Mouse (Mus musculus) lung, embryonic 16.5 days (tissue): ENCODE data around the gene Tbc1d10b. TPM values are rescaled to one million over a fixed set of nuclear protein-coding genes. Genes with fewer than 3 reads are reported as not detected.
"Not testable (repeated sequence)": the region's sequence is repeated elsewhere in the genome, so short reads cannot be mapped to it uniquely, and the experiment has no call there.

Source experiments
- ATAC-seq: fragments of 200-750 bp; cut with Nextera tagmentation; 2 replicates; pipeline ENCODE4 v1.8.0; 2017; ENCODE audit warnings: low read depth, mild to moderate bottlenecking, moderate library complexity
- H3K27ac ChIP-seq: fragments of 300-500 bp; sonication (generic); 2 replicates; pipeline ENCODE4 v1.5.1; 2014; ENCODE audit warnings: mild to moderate bottlenecking, control low read depth, low read length
- H3K27me3 ChIP-seq: fragments of 300-500 bp; sonication (generic); 2 replicates; pipeline ENCODE4 v1.6.1; 2014; ENCODE audit warnings: low read depth, low read length, mixed read lengths; ENCODE audit not compliant: control insufficient read depth, insufficient read depth
- H3K36me3 ChIP-seq: fragments of 300-500 bp; sonication (generic); 2 replicates; pipeline ENCODE4 v1.6.1; 2014; ENCODE audit warnings: low read length; ENCODE audit not compliant: control insufficient read depth, insufficient read depth
- H3K4me1 ChIP-seq: fragments of 300-500 bp; sonication (generic); replicated peaks from 2 replicates; pipeline ENCODE4 v1.6.1; 2014; ENCODE audit warnings: low read length, mixed read lengths; ENCODE audit not compliant: control insufficient read depth, insufficient read depth
- H3K4me2 ChIP-seq: fragments of 300-500 bp; sonication (generic); 2 replicates; pipeline ENCODE4 v1.6.1; 2014; ENCODE audit warnings: low read depth, low read length, control low read depth
- H3K4me3 ChIP-seq: fragments of 300-500 bp; sonication (generic); 2 replicates; pipeline ENCODE4 v1.5.1; 2014; ENCODE audit warnings: mild to moderate bottlenecking, low read length, control low read depth
- H3K9ac ChIP-seq: fragments of 300-500 bp; sonication (generic); 2 replicates; pipeline ENCODE4 v1.6.1; 2014; ENCODE audit warnings: low read length, control low read depth
- H3K9me3 ChIP-seq: fragments of 300-500 bp; sonication (generic); 2 replicates; pipeline ENCODE4 v1.6.1; 2016; ENCODE audit warnings: low read length; ENCODE audit not compliant: control insufficient read depth
- WGBS: fragments of 180-500 bp; shearing (Covaris S2); extraction: QIAGEN DNeasy Blood & Tissue Kit; methylation state at CpG from one replicate; pipeline ENCODE4 v1.1.7; 2014; 5-methylcytosine and 5-hydroxymethylcytosine counted together
- polyA plus RNA-seq: library from polyadenylated mRNA; unstranded; fragments of >200 nt; fragmentation: Nextera tagmentation; extraction: Ambion mirVana; gene quantifications from 2 replicates; pipeline ENCODE4 v1.2.1, GENCODE M21; 2015

Tbc1d10b gene
- polyA plus RNA-seq, 1 experiment from 2014 or later: 20.5 TPM

DNA sequence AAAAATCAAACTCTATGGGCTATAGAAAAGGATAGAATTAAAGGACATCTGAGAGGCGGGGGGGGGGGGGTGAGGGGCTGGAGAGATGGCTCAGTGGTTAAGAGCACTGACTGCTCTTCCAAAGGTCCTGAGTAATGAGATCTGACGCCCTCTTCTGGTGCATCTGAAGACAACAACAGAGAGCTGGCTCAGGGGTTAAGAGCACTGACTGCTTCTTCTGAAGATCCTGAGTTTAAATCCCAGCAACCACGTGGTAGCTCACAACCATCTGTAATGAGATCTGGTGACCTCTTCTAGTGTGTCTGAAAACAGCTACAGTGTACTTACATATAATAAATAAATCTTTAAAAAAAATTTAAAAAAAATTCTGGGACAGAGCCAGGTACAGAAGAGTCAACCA lies 26.5 kb downstream of the Tbc1d10b start:
- not testable (repeated sequence) for H3K9me3 ChIP-seq, H3K4me1 ChIP-seq, H3K4me3 ChIP-seq, ATAC-seq, H3K36me3 ChIP-seq, H3K27me3 ChIP-seq, H3K27ac ChIP-seq, H3K9ac ChIP-seq, H3K4me2 ChIP-seq
- 39% methylated on average over 3 of the region's 3 CpGs for WGBS

- 48% methylated on average over 2 of the region's 2 CpGs for WGBS
- no peaks in the 10 kb centered on the region for H3K9me3 ChIP-seq
- no peak overlapping the region for H3K9ac ChIP-seq
These were observed 27.5 kb downstream of the Tbc1d10b start for GRCm38 (mm10) chr7:127180783-127181182.

GRCm38 (mm10) chr7:127176937-127177336 lies 31.3 kb downstream of the Tbc1d10b start:
- Histone ChIP-seq H3K4me1 (no peaks in the 10 kb centered on the region), H3K9me3 (0 out of 2 replicates have a peak, but pooled peaks cover 4% of the 10 kb centered on the region), H3K4me2 (no peak overlapping the region), H3K36me3 (no peaks in the 10 kb centered on the region), H3K4me3 (no peak overlapping the region), H3K27ac (no peak overlapping the region), H3K27me3 (no peaks in the 10 kb centered on the region), H3K9ac (no peak overlapping the region)
- WGBS: 69% methylated on average over 4 of the region's 4 CpGs
- ATAC-seq: no peak

More at GRCm38 (mm10) chr7:127180783-127181182, 27.5 kb downstream of the Tbc1d10b start:
- no peaks in the 10 kb centered on the region for H3K4me1 ChIP-seq
- H3K27ac ChIP-seq: no peak overlapping the region
- no peaks in the 10 kb centered on the region for H3K36me3 ChIP-seq
- H3K27me3 ChIP-seq: no peaks in the 10 kb centered on the region
- no peak overlapping the region for H3K4me2 ChIP-seq
- H3K4me3 ChIP-seq: no peak overlapping the region
- no peak for ATAC-seq

DNA sequence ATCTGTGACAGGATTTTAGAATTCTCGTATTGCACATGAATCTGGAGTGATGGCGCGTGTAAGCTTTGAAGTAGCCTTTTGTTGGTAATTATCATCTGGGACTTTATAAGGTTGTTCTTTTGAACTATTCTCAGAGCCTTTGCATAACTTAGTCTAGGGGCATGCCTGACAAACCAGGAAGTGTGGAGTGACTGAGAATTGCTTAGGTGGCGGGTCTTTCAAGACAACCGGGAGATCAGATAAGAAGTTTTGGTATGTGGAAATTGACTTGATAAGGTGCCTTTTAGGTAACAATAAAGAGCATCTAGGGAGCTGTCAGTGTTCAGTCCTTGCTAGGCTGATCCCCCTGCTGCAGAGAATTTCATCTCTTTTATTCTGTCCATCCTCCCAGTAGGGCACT lies 41.8 kb downstream of the Tbc1d10b start:
- Histone ChIP-seq H3K4me2 (no peak overlapping the region), H3K9me3 (no peaks in the 10 kb centered on the region), H3K27ac (no peak overlapping the region), H3K4me1 (no peaks in the 10 kb centered on the region), H3K27me3 (no peaks in the 10 kb centered on the region), H3K4me3 (no peak overlapping the region), H3K9ac (no peak overlapping the region), H3K36me3 (no peaks in the 10 kb centered on the region)
- 68% methylated on average over 5 of the region's 5 CpGs for WGBS
- no peak for ATAC-seq

GRCm38 (mm10) chr7:127165607-127166493 lies 42.4 kb downstream of the Tbc1d10b start:
- Histone ChIP-seq H3K27me3 (no peaks in the 10 kb centered on the region), H3K36me3 (no peaks in the 10 kb centered on the region), H3K9me3 (no peaks in the 10 kb centered on the region), H3K4me3 (no peak overlapping the region), H3K4me2 (no peak overlapping the region), H3K4me1 (no peaks in the 10 kb centered on the region), H3K27ac (no peak overlapping the region), H3K9ac (no peak overlapping the region)
- no peak for ATAC-seq
- WGBS: 78% methylated on average over 12 of the region's 12 CpGs

DNA sequence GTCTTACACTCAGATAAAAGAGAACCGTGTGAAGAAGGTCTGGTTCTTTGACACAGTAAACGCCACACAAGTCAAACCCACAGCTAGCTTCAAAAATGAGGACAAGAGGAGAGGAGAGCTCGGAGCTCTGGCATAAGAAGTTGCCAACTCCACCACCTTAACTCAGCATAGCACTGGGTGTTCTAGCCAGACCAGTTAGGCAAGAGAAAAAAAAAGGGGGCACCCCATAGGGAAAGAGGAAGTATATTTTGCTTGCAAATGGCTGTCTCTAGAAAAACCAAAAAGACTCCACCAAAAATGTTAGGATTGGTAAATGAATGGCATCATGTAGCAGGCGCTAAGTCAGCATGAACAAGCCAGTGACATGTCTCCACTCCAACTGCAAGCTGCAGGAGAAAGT lies 44.3 kb downstream of the Tbc1d10b start:
- no peak for ATAC-seq
- Histone ChIP-seq H3K27me3 (no peaks in the 10 kb centered on the region), H3K36me3 (no peaks in the 10 kb centered on the region), H3K9me3 (no peaks in the 10 kb centered on the region), H3K9ac (no peak overlapping the region), H3K4me3 (no peak overlapping the region), H3K27ac (no peak overlapping the region), H3K4me2 (no peak overlapping the region), H3K4me1 (no peaks in the 10 kb centered on the region)
- WGBS: 67% methylated on average over 4 of the region's 4 CpGs

- WGBS: 87% methylated on average over 5 of the region's 5 CpGs
- no peak for ATAC-seq
- no peaks in the 10 kb centered on the region for H3K27me3 ChIP-seq
These were observed 45.7 kb downstream of the Tbc1d10b start for GRCm38 (mm10) chr7:127162546-127162945.

GRCm38 (mm10) chr7:127157548-127157947 lies 50.7 kb downstream of the Tbc1d10b start:
- ATAC-seq: no peak
- no peaks in the 10 kb centered on the region for H3K27me3 ChIP-seq

More at GRCm38 (mm10) chr7:127162546-127162945, 45.7 kb downstream of the Tbc1d10b start:
- Histone ChIP-seq H3K27ac (no peak overlapping the region), H3K9me3 (no peaks in the 10 kb centered on the region), H3K4me1 (no peaks in the 10 kb centered on the region), H3K4me3 (no peak overlapping the region), H3K4me2 (no peak overlapping the region), H3K36me3 (no peaks in the 10 kb centered on the region), H3K9ac (no peak overlapping the region)

GRCm38 (mm10) chr7:127153477-127153876 lies 54.8 kb downstream of the Tbc1d10b start:
- Histone ChIP-seq H3K4me1 (no peaks in the 10 kb centered on the region), H3K27me3 (no peaks in the 10 kb centered on the region), H3K27ac (no peak overlapping the region), H3K4me3 (no peak overlapping the region), H3K36me3 (no peaks in the 10 kb centered on the region), H3K9me3 (no peaks in the 10 kb centered on the region), H3K4me2 (no peak overlapping the region), H3K9ac (no peak overlapping the region)
- WGBS: 59% methylated on average over 3 of the region's 3 CpGs
- no peak for ATAC-seq

More at GRCm38 (mm10) chr7:127157548-127157947, 50.7 kb downstream of the Tbc1d10b start:
- Histone ChIP-seq H3K36me3 (no peaks in the 10 kb centered on the region), H3K4me2 (no peak overlapping the region), H3K9ac (no peak overlapping the region), H3K27ac (no peak overlapping the region), H3K4me3 (no peak overlapping the region), H3K4me1 (no peaks in the 10 kb centered on the region), H3K9me3 (no peaks in the 10 kb centered on the region)
- 79% methylated on average over 4 of the region's 4 CpGs for WGBS
